Mouse (Mus musculus): ENCODE measurements around the gene Nsmce3. TPM values are rescaled to one million over a fixed set of nuclear protein-coding genes. Genes with fewer than 3 reads are reported as not detected.

Nsmce3 gene
- polyA plus RNA-seq, 1 experiment from 2014 or later = 9.7 TPM

GRCm38 (mm10) chr7:64855976-64856375 lies 16.8 kb downstream of the Nsmce3 start:
- Histone ChIP-seq H3K36me3 (no peaks in the 10 kb centered on the region), H3K4me1 (replicated peaks) (peaks cover 15% of the 10 kb centered on the region), H3K9ac (no peak overlapping the region), H3K27ac (replicated peaks) (peak overlapping the region; percentile 79), H3K9me3 (no peaks in the 10 kb centered on the region), H3K4me3 (no peak overlapping the region), H3K4me2 (peak overlapping the region; percentile 43), H3K27me3 (no peaks in the 10 kb centered on the region)
- no peak for ATAC-seq (ENCODE audit: low read depth)
- WGBS = 29% methylated on average over 15 of the region's 15 CpGs

GRCm38 (mm10) chr7:64855389-64855927 lies 17.3 kb downstream of the Nsmce3 start:
- Histone ChIP-seq H3K36me3 (no peaks in the 10 kb centered on the region), H3K4me1 (replicated peaks) (peaks cover 15% of the 10 kb centered on the region), H3K27ac (replicated peaks) (no peak overlapping the region), H3K9me3 (no peaks in the 10 kb centered on the region), H3K4me2 (peak overlapping the region; percentile 43; the same call in 1 of the 2 replicates), H3K27me3 (no peaks in the 10 kb centered on the region), H3K4me3 (no peak overlapping the region), H3K9ac (no peak overlapping the region)
- WGBS = 55% methylated on average over 7 of the region's 10 CpGs
- peak; percentile 62 for ATAC-seq (ENCODE audit: low read depth)

GRCm38 (mm10) chr7:64850791-64851190 lies 22.0 kb downstream of the Nsmce3 start:
- H3K27ac ChIP-seq (replicated peaks) = no peak overlapping the region
- no peak overlapping the region for H3K4me3 ChIP-seq
- no peak overlapping the region for H3K4me2 ChIP-seq
- no peaks in the 10 kb centered on the region for H3K36me3 ChIP-seq
- H3K9me3 ChIP-seq = no peaks in the 10 kb centered on the region
- no peak for ATAC-seq (ENCODE audit: low read depth)
- H3K9ac ChIP-seq = no peak overlapping the region
- peaks cover under 1% of the 10 kb centered on the region for H3K4me1 ChIP-seq (replicated peaks)
- WGBS = 57% methylated on average over 3 of the region's 3 CpGs
- no peaks in the 10 kb centered on the region for H3K27me3 ChIP-seq

GRCm38 (mm10) chr7:64847366-64847899 lies 25.4 kb downstream of the Nsmce3 start:
- Histone ChIP-seq H3K36me3 (no peaks in the 10 kb centered on the region), H3K4me2 (no peak overlapping the region), H3K4me1 (replicated peaks) (no peaks in the 10 kb centered on the region), H3K27ac (replicated peaks) (no peak overlapping the region), H3K4me3 (no peak overlapping the region), H3K9me3 (no peaks in the 10 kb centered on the region), H3K9ac (no peak overlapping the region), H3K27me3 (peaks cover 10% of the 10 kb centered on the region)
- ATAC-seq (ENCODE audit: low read depth) = no peak
- 89% methylated on average over 5 of the region's 5 CpGs for WGBS

- H3K4me3 ChIP-seq = no peak overlapping the region
- peaks cover 7% of the 10 kb centered on the region for H3K4me1 ChIP-seq (replicated peaks)
- H3K27ac ChIP-seq (replicated peaks) = no peak overlapping the region
- H3K27me3 ChIP-seq = peaks cover 11% of the 10 kb centered on the region
- H3K4me2 ChIP-seq = no peak overlapping the region
- no peaks in the 10 kb centered on the region for H3K9me3 ChIP-seq
- no peaks in the 10 kb centered on the region for H3K36me3 ChIP-seq
- no peak overlapping the region for H3K9ac ChIP-seq
- 89% methylated on average over 3 of the region's 3 CpGs for WGBS
- ATAC-seq (ENCODE audit: low read depth) = no peak
These were observed 26.7 kb downstream of the Nsmce3 start for GRCm38 (mm10) chr7:64846061-64846460.

- ATAC-seq (ENCODE audit: low read depth) = peak; percentile 83
- H3K9me3 ChIP-seq = no peaks in the 10 kb centered on the region
- peaks cover 20% of the 10 kb centered on the region for H3K27me3 ChIP-seq
- H3K36me3 ChIP-seq = no peaks in the 10 kb centered on the region
- H3K4me3 ChIP-seq = no peak overlapping the region
- peaks cover 30% of the 10 kb centered on the region for H3K4me1 ChIP-seq (replicated peaks)
- H3K27ac ChIP-seq (replicated peaks) = peak overlapping the region; percentile 61
- peak overlapping the region; percentile 4; the same call in 1 of the 2 replicates for H3K4me2 ChIP-seq
- WGBS = 25% methylated on average over 10 of the region's 10 CpGs
- H3K9ac ChIP-seq = no peak overlapping the region
These were observed 31.7 kb downstream of the Nsmce3 start for GRCm38 (mm10) chr7:64840946-64841659.

- Histone ChIP-seq H3K27me3 (peaks cover 20% of the 10 kb centered on the region), H3K4me1 (replicated peaks) (peaks cover 30% of the 10 kb centered on the region), H3K27ac (replicated peaks) (peak overlapping the region; percentile 61), H3K4me2 (peak overlapping the region; percentile 55), H3K4me3 (peak overlapping the region; percentile 29; the same call in 1 of the 2 replicates), H3K36me3 (no peaks in the 10 kb centered on the region), H3K9ac (no peak overlapping the region), H3K9me3 (no peaks in the 10 kb centered on the region)
- WGBS = 50% methylated on average over 1 of the region's 1 CpGs
- ATAC-seq (ENCODE audit: low read depth) = no peak
These were observed 32.3 kb downstream of the Nsmce3 start for GRCm38 (mm10) chr7:64840576-64840895.

GRCm38 (mm10) chr7:64839801-64840575 lies 32.8 kb downstream of the Nsmce3 start:
- peak; percentile 77 for ATAC-seq (ENCODE audit: low read depth)
- peaks cover 30% of the 10 kb centered on the region for H3K4me1 ChIP-seq (replicated peaks)
- 1% methylated on average over 21 of the region's 21 CpGs for WGBS
- H3K9me3 ChIP-seq = no peaks in the 10 kb centered on the region
- H3K4me3 ChIP-seq = peak overlapping the region; percentile 29
- H3K27ac ChIP-seq (replicated peaks) = peak overlapping the region; percentile 61
- H3K36me3 ChIP-seq = no peaks in the 10 kb centered on the region
- peak overlapping the region; percentile 55 for H3K4me2 ChIP-seq
- no peak overlapping the region for H3K9ac ChIP-seq
- peaks cover 20% of the 10 kb centered on the region for H3K27me3 ChIP-seq

GRCm38 (mm10) chr7:64839281-64839680 lies 33.5 kb downstream of the Nsmce3 start:
- Histone ChIP-seq H3K4me3 (no peak overlapping the region), H3K4me2 (peak overlapping the region; percentile 55), H3K27ac (replicated peaks) (no peak overlapping the region), H3K36me3 (no peaks in the 10 kb centered on the region), H3K27me3 (peaks cover 20% of the 10 kb centered on the region), H3K4me1 (replicated peaks) (peaks cover 30% of the 10 kb centered on the region), H3K9ac (no peak overlapping the region), H3K9me3 (no peaks in the 10 kb centered on the region)
- WGBS = 67% methylated on average over 2 of the region's 2 CpGs
- ATAC-seq (ENCODE audit: low read depth) = no peak; the same call in 1 of the 2 replicates

- peaks cover 11% of the 10 kb centered on the region for H3K4me1 ChIP-seq (replicated peaks)
- WGBS = 14% methylated on average over 5 of the region's 5 CpGs
- H3K27ac ChIP-seq (replicated peaks) = 0 out of 2 replicates have a peak overlapping the region, but pooled peaks have one; percentile 38
- no peaks in the 10 kb centered on the region for H3K27me3 ChIP-seq
- no peak overlapping the region for H3K9ac ChIP-seq
- H3K4me3 ChIP-seq = no peak overlapping the region
- H3K9me3 ChIP-seq = no peaks in the 10 kb centered on the region
- H3K4me2 ChIP-seq = no peak overlapping the region
- H3K36me3 ChIP-seq = no peaks in the 10 kb centered on the region
- peak; percentile 74 for ATAC-seq (ENCODE audit: low read depth)
These were observed 42.4 kb downstream of the Nsmce3 start for GRCm38 (mm10) chr7:64830214-64830995.

GRCm38 (mm10) chr7:64821081-64821480 lies 51.7 kb downstream of the Nsmce3 start:
- H3K27ac ChIP-seq (replicated peaks) = no peak overlapping the region
- H3K27me3 ChIP-seq = no peaks in the 10 kb centered on the region
- 79% methylated on average over 5 of the region's 5 CpGs for WGBS
- H3K4me1 ChIP-seq (replicated peaks) = peaks cover 5% of the 10 kb centered on the region; the same call in 1 of the 2 replicates
- H3K36me3 ChIP-seq = no peaks in the 10 kb centered on the region
- H3K4me2 ChIP-seq = no peak overlapping the region
- H3K4me3 ChIP-seq = no peak overlapping the region
- no peak for ATAC-seq (ENCODE audit: low read depth)
- no peak overlapping the region for H3K9ac ChIP-seq
- H3K9me3 ChIP-seq = no peaks in the 10 kb centered on the region

Measured in neural tube, embryonic 13.5 days (tissue).